Comparison of ENCODE assay signal across 10 mouse cellular contexts in genomic region chr6:143359320-143360032, GRCm38 (mm10).
DNase-seq lines count a peak whose midpoint lies in the region; ATAC-seq and TF ChIP-seq lines count a peak whose summit lies in the region.
"Had no signal": no experiment of that assay in that cellular context is flagged by ENCODE, and none has a peak within 500 bp of the region (broad histone marks: within the 10 kb centered on the region; RNA-seq: fewer than 3 reads in every experiment).

No protein-coding gene starts in this region.

- no peaks in the 10 kb centered on the region for H3K79me2 ChIP-seq in heart, adult 2 months (replicated peaks; ENCODE audit: control insufficient read depth, insufficient read depth, low read length)

- no peak for TF ChIP-seq POLR2A in heart, adult 2 months (IDR thresholded peaks at IDR 0.05; ENCODE audit: insufficient read depth, low read depth, low read length)

- no peaks in the 10 kb centered on the region for H3K27me3 ChIP-seq in heart, embryonic 13.5 days (replicated peaks)
- no peaks in the 10 kb centered on the region for H3K27me3 ChIP-seq in heart, adult 2 months (ENCODE audit: control insufficient read depth, insufficient read depth, low read length)
- H3K27me3 ChIP-seq in midbrain, embryonic 10.5 days (ENCODE audit: low read depth, poor library complexity, severe bottlenecking), result no peaks in the 10 kb centered on the region
- H3K27me3 ChIP-seq in midbrain, embryonic 16.5 days (ENCODE audit: control insufficient read depth, insufficient read depth, low read depth, low read length), result no peaks in the 10 kb centered on the region
- H3K27me3 ChIP-seq in stomach, embryonic 16.5 days (ENCODE audit: control insufficient read depth, insufficient read depth, low read length), result no peaks in the 10 kb centered on the region

- peak; percentile 14; the same call in 1 of the 2 replicates for ATAC-seq in heart, embryonic 13.5 days (ENCODE audit: extremely low read depth, insufficient number of reproducible peaks, low FRiP score, low TSS enrichment)
- ATAC-seq in midbrain, embryonic 16.5 days, result no peak
- peak; percentile 87 for ATAC-seq in stomach, embryonic 16.5 days (ENCODE audit: insufficient read depth, low FRiP score)

- H3K36me3 ChIP-seq in heart, embryonic 13.5 days, result no peaks in the 10 kb centered on the region
- no peaks in the 10 kb centered on the region for H3K36me3 ChIP-seq in heart, adult 2 months (ENCODE audit: control insufficient read depth, insufficient read depth, low read length)
- no peaks in the 10 kb centered on the region for H3K36me3 ChIP-seq in midbrain, embryonic 10.5 days
- no peaks in the 10 kb centered on the region for H3K36me3 ChIP-seq in midbrain, embryonic 16.5 days (ENCODE audit: control insufficient read depth, insufficient read depth, low read length)
- no peaks in the 10 kb centered on the region for H3K36me3 ChIP-seq in stomach, embryonic 16.5 days (ENCODE audit: control insufficient read depth, insufficient read depth, low read length)

- intact Hi-C loops in heart, adult 2 months (cut with DNase I), result no loop called here

- no peak for DNase-seq in heart, adult 2 months
- no peak for DNase-seq in midbrain, embryonic 10.5 days (ENCODE audit: low spot score)
- peak; percentile 26 to 36 for DNase-seq in layer of hippocampus, postnatal 10 days (ENCODE audit: low spot score in 2 of 2)
- no peak for DNase-seq in urinary bladder, adult 18-20 months (ENCODE audit: low spot score in 2 of 2)
- no peak for DNase-seq in right cerebral cortex, postnatal 4 days
- DNase-seq: adrenal gland, adult 2 months; kidney, postnatal 25 days had no signal

- no peak overlapping the region for H3K27ac ChIP-seq in heart, embryonic 13.5 days (replicated peaks)
- H3K27ac ChIP-seq in heart, adult 2 months, result no peak overlapping the region
- H3K27ac ChIP-seq in midbrain, embryonic 10.5 days (replicated peaks), result peak overlapping the region; percentile 46; the same call in 1 of the 2 replicates
- H3K27ac ChIP-seq in midbrain, embryonic 16.5 days (ENCODE audit: low read length), result no peak overlapping the region
- no peak overlapping the region for H3K27ac ChIP-seq in stomach, embryonic 16.5 days (ENCODE audit: low read length)

- no peak for TF ChIP-seq CTCF in heart, adult 2 months (IDR thresholded peaks at IDR 0.05)

- H3K9me3 ChIP-seq in heart, embryonic 13.5 days, result peaks cover 4% of the 10 kb centered on the region; the same call in 1 of the 2 replicates
- H3K9me3 ChIP-seq in midbrain, embryonic 10.5 days (replicated peaks), result peaks cover 4% of the 10 kb centered on the region; the same call in 1 of the 2 replicates
- H3K9me3 ChIP-seq in midbrain, embryonic 16.5 days (replicated peaks; ENCODE audit: control insufficient read depth, low read length, poor library complexity, severe bottlenecking), result no peaks in the 10 kb centered on the region
- H3K9me3 ChIP-seq in stomach, embryonic 16.5 days (replicated peaks; ENCODE audit: control insufficient read depth, low read length), result no peaks in the 10 kb centered on the region

- 62% methylated on average over 7 of the region's 7 CpGs for WGBS in heart, embryonic 13.5 days
- WGBS in heart, adult 2 months, result 68% methylated on average over 7 of the region's 7 CpGs
- 78% methylated on average over 7 of the region's 7 CpGs for WGBS in midbrain, embryonic 10.5 days
- 56% methylated on average over 7 of the region's 7 CpGs for WGBS in midbrain, embryonic 16.5 days
- 54% methylated on average over 7 of the region's 7 CpGs for WGBS in stomach, embryonic 16.5 days

- no peak overlapping the region for H3K4me2 ChIP-seq in heart, embryonic 13.5 days
- H3K4me2 ChIP-seq in midbrain, embryonic 16.5 days (ENCODE audit: low read length), result no peak overlapping the region
- H3K4me2 ChIP-seq in stomach, embryonic 16.5 days (ENCODE audit: low read depth, low read length), result no peak overlapping the region

- no peak for TF ChIP-seq EP300 in heart, adult 2 months (IDR thresholded peaks at IDR 0.05; ENCODE audit: insufficient read depth, low read depth, low read length)

- no peak overlapping the region for H3K4me3 ChIP-seq in heart, embryonic 13.5 days
- H3K4me3 ChIP-seq in heart, adult 2 months, result no peak overlapping the region
- H3K4me3 ChIP-seq in midbrain, embryonic 10.5 days, result no peak overlapping the region
- no peak overlapping the region for H3K4me3 ChIP-seq in midbrain, embryonic 16.5 days (ENCODE audit: low read depth, low read length)
- H3K4me3 ChIP-seq in stomach, embryonic 16.5 days (replicated peaks; ENCODE audit: low read length), result no peak overlapping the region

- H3K4me1 ChIP-seq in heart, embryonic 13.5 days, result peaks cover 6% of the 10 kb centered on the region; the same call in 1 of the 2 replicates
- H3K4me1 ChIP-seq in heart, adult 2 months (ENCODE audit: control insufficient read depth, insufficient read depth, low read length), result peaks cover 3% of the 10 kb centered on the region
- peaks cover 2% of the 10 kb centered on the region; the same call in 1 of the 2 replicates for H3K4me1 ChIP-seq in midbrain, embryonic 10.5 days
- no peaks in the 10 kb centered on the region for H3K4me1 ChIP-seq in midbrain, embryonic 16.5 days (ENCODE audit: control insufficient read depth, insufficient read depth, low read length)
- H3K4me1 ChIP-seq in stomach, embryonic 16.5 days (ENCODE audit: control insufficient read depth, insufficient read depth, low read length), result peaks cover 4% of the 10 kb centered on the region; the same call in 1 of the 2 replicates

- no peak overlapping the region for H3K9ac ChIP-seq in heart, embryonic 13.5 days
- H3K9ac ChIP-seq in heart, adult 2 months (ENCODE audit: low read depth, low read length), result no peak overlapping the region
- H3K9ac ChIP-seq in midbrain, embryonic 16.5 days (ENCODE audit: low read depth, low read length), result no peak overlapping the region
- no peak overlapping the region for H3K9ac ChIP-seq in stomach, embryonic 16.5 days (ENCODE audit: low read length)

Comparison
In these comparisons a context has a peak if more than half of its experiments do, and no peak if none do; other contexts are left out.
1. DNase-seq: peak in layer of hippocampus, postnatal 10 days (2 of 2); none in heart, adult 2 months (0 of 2), midbrain, embryonic 10.5 days (single experiment), urinary bladder, adult 18-20 months (0 of 2) and right cerebral cortex, postnatal 4 days (single experiment).